Mouse (Mus musculus) E14TG2a.4 (cell line): ENCODE measurements at regions not wholly inside any gene's neighbourhood (a gene's known extent, or its start where the extent isn't known, plus 50 kb on each side); places are given as distances from the start of the nearest gene placed in this dataset.

ENCODE experiments used
- CTCF ChIP-seq: conservative IDR thresholded peaks from 2 replicates; pipeline ENCODE4 v1.5.1; 2014; ENCODE audit warnings: low read length
- NANOG ChIP-seq: IDR thresholded peaks from 2 replicates; pipeline ENCODE4 v1.6.1; 2014; ENCODE audit warnings: borderline replicate concordance, low read length, mixed read lengths
- POU5F1 ChIP-seq: IDR thresholded peaks from 2 replicates; pipeline ENCODE4 v1.6.1; 2014; ENCODE audit warnings: low read length, borderline replicate concordance

DNA sequence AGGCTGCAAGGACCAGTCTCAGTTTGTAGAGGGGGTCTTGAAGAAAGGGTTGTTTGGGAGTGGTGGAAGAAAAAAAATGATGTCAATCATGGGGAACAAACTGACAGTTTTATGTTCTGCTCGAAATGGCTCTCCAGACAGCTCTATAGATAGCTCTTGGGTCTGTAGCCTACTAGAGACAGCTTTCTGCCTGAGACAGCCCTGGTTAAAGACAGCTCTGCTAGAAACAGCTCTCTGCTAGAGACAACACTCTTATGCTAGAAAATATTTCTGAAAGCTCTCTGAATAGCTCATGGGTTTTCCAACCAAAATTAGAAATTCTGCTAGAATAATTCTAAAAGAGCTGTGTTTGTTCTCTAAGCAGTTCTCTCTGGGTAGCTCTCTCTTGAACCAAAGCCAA is 636.3 kb upstream of the Man1a start:
- TF ChIP-seq CTCF (no peak), POU5F1 (no peak), NANOG (no peak)
